Mouse (Mus musculus): ENCODE measurements at regions not wholly inside any gene's neighbourhood (a gene's known extent, or its start where the extent isn't known, plus 50 kb on each side); places are given as distances from the start of the nearest gene placed in this dataset.

DNA sequence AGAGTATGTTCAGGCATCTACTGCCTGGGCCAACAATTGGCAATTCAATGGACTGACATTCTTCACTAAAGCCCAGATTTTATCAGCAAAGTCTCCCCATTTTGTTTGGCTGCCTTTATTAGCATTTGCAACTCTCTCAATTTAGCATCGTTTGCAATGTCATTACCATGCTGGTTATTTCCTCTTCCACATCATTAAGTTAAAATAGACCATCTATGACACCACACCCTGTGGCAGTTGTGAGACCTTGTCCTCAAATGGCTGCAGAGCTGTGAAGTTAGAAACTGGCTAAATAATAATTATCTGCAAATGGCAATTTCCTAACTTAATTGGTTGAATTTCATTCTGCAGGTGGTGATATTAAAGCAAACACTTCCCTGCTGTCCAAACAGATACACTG lies 381.8 kb downstream of the H2al1n start:
- no peak for DNase-seq (ENCODE audit: low read depth)

DNA sequence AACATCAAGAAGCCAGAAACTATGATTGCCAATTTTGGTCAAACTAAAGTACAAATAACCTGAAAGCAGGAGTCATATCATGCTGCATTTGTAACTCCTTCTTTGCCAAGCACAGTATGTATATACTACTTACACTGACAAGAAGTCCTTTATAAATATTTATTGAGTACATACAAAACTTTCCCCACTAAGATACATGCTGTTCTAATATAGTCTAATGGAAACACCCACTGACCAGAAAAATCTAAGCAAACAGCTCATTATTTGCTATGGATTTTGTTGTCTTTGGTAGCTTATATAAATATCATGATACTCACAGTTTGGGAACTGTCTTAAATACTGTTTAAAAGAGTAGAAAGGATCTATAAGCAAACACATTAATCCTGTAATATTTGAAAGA lies 385.9 kb downstream of the H2al1n start:
- no peak for DNase-seq (ENCODE audit: low read depth)

DNA sequence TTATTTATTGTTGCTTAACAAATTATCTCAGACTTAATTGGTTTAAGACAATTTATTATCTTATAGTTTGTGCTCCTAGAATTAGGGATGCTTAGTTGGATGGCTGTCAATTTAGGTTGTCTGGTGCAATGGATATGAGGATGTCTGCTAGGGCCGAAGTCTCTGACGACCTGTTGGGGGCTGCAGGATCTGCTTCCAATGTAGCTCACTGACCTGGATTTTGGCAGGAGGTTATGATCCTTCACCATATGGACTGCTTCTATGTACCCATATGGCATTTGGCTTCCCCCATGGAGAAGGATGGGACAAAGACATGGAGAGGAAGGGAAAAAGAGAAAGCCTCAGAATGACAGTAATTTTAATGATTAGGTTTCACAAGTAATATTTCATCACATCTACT lies 391.0 kb downstream of the H2al1n start:
- no peak for DNase-seq (ENCODE audit: low read depth)

DNA sequence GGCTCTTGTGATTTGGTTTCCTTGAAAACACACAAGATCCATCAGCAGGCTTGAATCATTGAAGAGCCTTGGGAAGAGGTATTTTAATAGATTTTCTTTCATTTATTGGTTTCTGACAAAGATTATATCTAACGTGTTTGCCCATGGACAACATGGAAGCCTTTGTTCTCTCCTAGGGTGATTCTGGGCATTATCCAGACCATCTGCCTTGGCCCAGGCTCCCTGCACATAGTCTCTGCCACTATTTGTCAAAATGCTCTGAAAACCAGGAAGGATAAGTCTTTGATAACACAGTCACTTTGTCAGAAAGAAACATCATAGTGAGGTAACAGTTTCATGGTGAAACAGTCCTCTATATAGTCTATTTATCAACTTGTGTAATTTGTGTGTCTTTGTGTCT lies 398.2 kb downstream of the H2al1n start:
- no peak for DNase-seq (ENCODE audit: low read depth)

DNA sequence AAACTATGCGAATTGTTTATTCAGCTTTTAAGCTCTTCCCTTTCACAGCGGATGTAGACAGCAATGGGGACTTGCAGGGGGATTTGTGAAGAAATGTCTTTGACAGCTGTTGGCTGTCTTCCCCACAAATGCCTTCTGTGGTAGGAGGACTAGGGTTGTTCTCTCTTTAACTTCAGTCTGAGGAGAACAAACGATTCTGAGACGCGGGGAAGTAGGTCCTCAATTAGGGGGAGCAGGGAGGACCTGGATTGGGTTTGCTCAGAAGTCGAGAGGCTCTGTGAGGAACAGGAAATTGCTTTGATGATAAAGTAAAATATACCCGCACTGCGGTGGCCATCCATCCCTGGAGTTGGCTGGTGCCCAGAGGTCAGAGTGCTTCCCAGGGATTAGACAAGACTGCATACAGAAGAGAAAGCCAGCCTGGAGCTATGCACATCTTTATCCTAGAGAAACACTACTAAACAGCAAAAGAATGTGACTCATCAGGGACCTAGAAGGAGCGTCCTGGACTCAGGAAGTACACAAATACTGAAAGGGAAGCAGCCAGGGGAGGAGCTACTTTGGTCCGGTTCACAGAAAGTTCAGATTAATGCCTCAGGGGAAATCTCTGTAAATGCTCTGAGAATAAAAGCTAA lies 417.4 kb downstream of the H2al1n start:
- DNase-seq (ENCODE audit: low read depth): peak; percentile 30

DNA sequence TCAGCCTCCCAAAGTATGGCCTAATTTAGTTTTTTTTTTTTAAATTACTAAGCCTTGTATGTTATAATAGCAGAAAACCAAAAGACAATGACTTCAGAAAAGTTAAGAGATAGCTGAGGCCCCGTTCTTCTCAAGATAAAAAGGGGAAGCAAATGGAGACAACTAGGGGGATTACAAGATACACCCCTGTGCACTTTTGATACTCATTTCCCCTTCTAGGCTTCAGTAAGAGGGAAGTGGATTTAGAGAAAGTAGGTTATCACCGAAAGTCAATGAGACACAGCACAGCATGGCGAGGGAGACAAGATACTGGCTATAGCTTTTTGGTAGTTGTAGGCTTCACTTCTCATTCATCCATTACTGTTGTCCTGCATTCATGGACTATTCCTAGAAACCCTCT lies 428.4 kb downstream of the H2al1n start:
- no peak for DNase-seq (ENCODE audit: low read depth)

DNA sequence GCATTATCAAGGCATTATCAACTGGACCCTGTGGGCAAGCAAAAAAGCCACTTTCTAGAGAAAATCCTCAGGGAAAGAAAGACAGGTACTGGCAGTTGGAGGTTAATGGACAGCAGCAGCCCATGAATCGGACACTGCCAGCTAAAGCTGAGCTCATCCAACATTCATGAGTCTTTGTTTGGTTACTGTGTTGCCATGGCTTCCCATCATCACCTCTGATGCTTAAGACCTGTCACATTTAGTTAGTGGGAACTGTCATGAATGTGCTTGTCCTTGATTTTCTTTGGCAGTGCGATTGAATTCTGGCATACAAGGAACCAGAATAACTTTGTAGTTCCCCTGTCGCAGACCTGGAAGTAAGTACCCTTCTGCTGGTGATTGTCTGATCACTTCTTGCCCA lies 453.9 kb downstream of the H2al1n start:
- DNase-seq (ENCODE audit: low read depth): no peak

DNA sequence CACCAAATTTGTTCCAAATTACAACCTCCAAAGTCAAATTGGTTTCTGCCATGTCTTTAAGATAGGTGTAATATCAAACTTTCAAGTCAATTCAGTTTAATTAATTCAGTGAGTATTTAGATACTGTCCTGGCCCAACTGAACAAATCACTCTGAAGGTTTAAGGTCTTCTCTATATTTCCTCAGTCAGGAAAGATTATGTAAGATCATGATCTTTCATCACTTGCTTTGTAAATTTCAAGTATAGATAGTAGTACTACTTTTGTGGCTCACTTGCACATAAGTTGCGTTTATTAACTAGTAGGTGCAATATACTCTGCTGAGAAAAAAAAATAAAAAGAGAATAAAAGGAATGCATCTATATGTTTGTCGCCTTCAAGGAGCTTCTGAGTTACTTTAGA lies 485.4 kb downstream of the H2al1n start:
- no peak for DNase-seq (ENCODE audit: low read depth)

DNA sequence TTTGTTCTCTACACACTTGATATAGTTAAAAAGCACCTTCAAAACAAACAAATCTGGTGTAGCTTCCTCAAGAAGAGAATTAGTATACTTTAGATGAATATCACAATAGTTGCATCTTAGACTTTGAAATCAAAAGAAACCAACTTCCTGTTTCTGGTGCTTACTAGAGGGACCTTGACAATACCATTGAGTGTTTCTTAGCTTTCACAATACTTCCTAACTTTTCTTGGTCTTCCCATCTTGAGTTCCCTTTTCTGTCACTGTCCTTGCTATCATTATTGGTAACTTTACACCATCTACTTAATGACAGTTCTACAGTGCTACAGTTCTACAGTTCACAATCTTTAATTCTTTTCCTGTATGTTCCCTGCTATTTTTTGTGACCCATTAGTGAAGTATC lies 528.1 kb downstream of the H2al1n start:
- DNase-seq (ENCODE audit: low read depth): no peak
